Mouse (Mus musculus): ENCODE measurements at regions not wholly inside any gene's neighbourhood (a gene's known extent, or its start where the extent isn't known, plus 50 kb on each side); places are given as distances from the start of the nearest gene placed in this dataset.

DNA sequence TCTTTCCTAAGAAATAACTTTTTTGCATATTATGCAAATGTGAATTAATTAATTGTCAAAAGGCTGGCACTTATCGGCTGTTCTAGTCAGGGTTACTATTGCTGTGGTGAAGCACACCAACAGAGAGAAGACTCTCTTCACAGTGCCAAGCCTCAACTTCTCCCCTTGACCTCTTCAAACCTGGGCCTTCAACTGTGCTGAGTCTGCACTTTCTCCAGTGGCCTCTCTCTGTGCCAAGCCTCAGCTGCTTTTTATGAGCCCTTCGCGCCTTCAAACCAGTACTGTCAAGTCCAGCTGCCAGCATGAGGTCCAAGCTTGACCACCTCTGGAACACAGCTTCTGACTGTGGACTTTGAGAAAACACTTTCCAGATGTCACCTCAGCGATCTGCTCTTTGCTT, 151.2 kb upstream of the Plxnc1 start:
- TF ChIP-seq CTCF (IDR thresholded peaks at IDR 0.05; ENCODE audit: low read depth, low read length) (no peak), EP300 (IDR thresholded peaks at IDR 0.05; ENCODE audit: insufficient read depth, low read depth, low read length) (no peak)

Measured in ES-Bruce4 (cell line).